Mouse (Mus musculus) heart, embryonic 14.5 days (tissue): ENCODE data around the gene Adnp. TPM values are rescaled to one million over a fixed set of nuclear protein-coding genes. Genes with fewer than 3 reads are reported as not detected.

Experiments used
- ATAC-seq: fragments of 200-750 bp; cut with Nextera tagmentation; 2 replicates; pipeline ENCODE4 v1.8.0; 2017; ENCODE audit warnings: low read depth, moderate TSS enrichment; ENCODE audit not compliant: insufficient number of reproducible peaks, insufficient read depth, low FRiP score
- H3K27ac ChIP-seq, 2 experiments: fragments of 200-500 bp in 1 of 2; fragments of 300-500 bp in 1 of 2; sonication (generic) in 1 of 2; replicated peaks in 1 of 2; 2 replicates each; pipeline ENCODE4 v1.5.1; 2012 to 2014; ENCODE audit warnings: low read depth in 2 of 2, low read length in 2 of 2, control low read depth in 1 of 2, mild to moderate bottlenecking in 1 of 2, mixed read lengths in 1 of 2; ENCODE audit not compliant: control insufficient read depth in 1 of 2, insufficient read depth in 1 of 2
- H3K27me3 ChIP-seq: fragments of 300-500 bp; sonication (generic); 2 replicates; pipeline ENCODE4 v1.6.1; 2014; ENCODE audit warnings: mild to moderate bottlenecking, low read length, control low read depth; ENCODE audit not compliant: control insufficient read depth, insufficient read depth
- H3K36me3 ChIP-seq: fragments of 300-500 bp; sonication (generic); 2 replicates; pipeline ENCODE4 v1.6.1; 2014; ENCODE audit warnings: mild to moderate bottlenecking, control low read depth, low read length, mixed read lengths; ENCODE audit not compliant: control insufficient read depth, insufficient read depth
- H3K4me1 ChIP-seq, 2 experiments: fragments of 200-500 bp in 1 of 2; fragments of 300-500 bp in 1 of 2; sonication (generic) in 1 of 2; 2 replicates each; pipeline ENCODE4 v1.6.1; 2012 to 2014; ENCODE audit warnings: low read length in 2 of 2, control low read depth in 1 of 2, mixed read lengths in 1 of 2; ENCODE audit not compliant: control insufficient read depth in 2 of 2, insufficient read depth in 2 of 2
- H3K4me2 ChIP-seq: fragments of 300-500 bp; sonication (generic); 2 replicates; pipeline ENCODE4 v1.6.1; 2014; ENCODE audit warnings: mild to moderate bottlenecking, low read length
- H3K4me3 ChIP-seq, 2 experiments: fragments of 200-500 bp in 1 of 2; fragments of 300-500 bp in 1 of 2; sonication (generic) in 1 of 2; 2 replicates each; pipeline ENCODE4 v1.5.1; 2012 to 2014; ENCODE audit warnings: low read length in 2 of 2, mild to moderate bottlenecking in 2 of 2, control low read depth in 1 of 2, low read depth in 1 of 2, moderate library complexity in 1 of 2; ENCODE audit not compliant: control insufficient read depth in 1 of 2, insufficient read depth in 1 of 2
- H3K9ac ChIP-seq: fragments of 300-500 bp; sonication (generic); 2 replicates; pipeline ENCODE4 v1.6.1; 2014; ENCODE audit warnings: mild to moderate bottlenecking, low read length
- H3K9me3 ChIP-seq: fragments of 300-500 bp; sonication (generic); 2 replicates; pipeline ENCODE4 v1.6.1; 2016; ENCODE audit warnings: low read length, control low read depth; ENCODE audit not compliant: control insufficient read depth
- WGBS: fragments of 180-500 bp; shearing (Covaris S2); extraction: QIAGEN DNeasy Blood & Tissue Kit; methylation state at CpG from one replicate; pipeline ENCODE4 v1.1.7; 2014; 5-methylcytosine and 5-hydroxymethylcytosine counted together
- polyA plus RNA-seq: library from polyadenylated mRNA; unstranded; fragments of >200 nt; fragmentation: Nextera tagmentation; extraction: Ambion mirVana; gene quantifications from 2 replicates; pipeline ENCODE4 v1.2.1, GENCODE M21; 2014

Gene Adnp
- 8.7 and 11.0 TPM in 2 replicates for polyA plus RNA-seq

DNA sequence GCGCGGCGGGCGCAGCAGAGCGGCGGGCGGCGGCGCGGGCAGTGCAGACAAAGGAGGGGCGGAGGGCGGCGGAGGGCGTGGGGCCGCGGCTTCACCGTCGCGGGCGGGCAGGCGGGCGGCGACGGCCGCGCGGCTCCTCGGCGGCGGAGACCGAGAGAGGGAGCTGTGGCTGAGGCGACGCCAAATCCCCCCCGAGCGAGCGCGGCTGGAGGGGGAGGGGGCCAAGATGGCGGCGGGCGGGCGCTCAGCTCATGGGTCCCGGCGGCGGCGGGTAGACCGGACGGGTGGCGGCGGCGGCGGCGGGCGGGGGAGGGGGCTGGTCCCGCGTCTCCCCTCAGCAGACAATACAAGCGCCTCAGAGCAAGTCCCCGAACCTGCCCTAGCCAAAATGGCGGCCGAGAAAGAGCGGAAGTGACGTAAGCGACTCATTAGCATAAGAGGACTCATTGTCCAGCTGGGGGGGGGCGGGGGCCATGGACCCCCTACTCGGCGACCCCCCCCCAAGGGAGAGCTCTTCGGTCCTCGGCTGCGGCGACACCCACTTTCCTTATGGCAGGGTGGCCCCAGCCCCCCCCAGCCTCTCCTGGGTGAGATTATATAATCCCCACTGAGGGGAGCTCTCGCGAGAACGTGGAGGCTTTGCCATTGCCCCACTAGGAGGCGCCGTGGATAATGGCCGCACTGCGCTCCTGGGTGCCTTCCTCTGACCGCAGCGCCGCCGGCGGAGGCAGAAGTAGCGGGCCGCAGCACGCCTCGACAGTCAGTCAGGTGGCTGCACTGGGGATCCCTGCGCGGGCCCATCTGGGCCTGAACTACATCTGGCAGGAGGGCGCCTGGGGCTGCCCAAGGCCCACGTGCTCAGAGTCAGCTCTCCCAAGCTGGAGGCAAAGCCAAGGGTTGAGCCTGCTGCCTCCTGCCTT, at the start of gene Adnp:
Gene Adnp, minus strand, starts transcription at position 388 of the 920 bp plus-strand sequence.
- Histone ChIP-seq H3K9me3 (no peaks in the 10 kb centered on the region), H3K27me3 (no peaks in the 10 kb centered on the region), H3K4me2 (peak within 1 kb of the TSS; percentile 84), H3K27ac (peak within 1 kb of the TSS; percentile 99), H3K9ac (peak within 1 kb of the TSS; percentile 100), H3K4me3 (peak within 1 kb of the TSS; percentile 96 to 98), H3K4me1 (peaks cover 8 to 17% of the 10 kb centered on the region in 2 experiments), H3K36me3 (peaks cover 59% of the 10 kb centered on the region)
- ATAC-seq, result peak; percentile 85
- WGBS, result 1% methylated on average over 74 of the region's 89 CpGs

DNA sequence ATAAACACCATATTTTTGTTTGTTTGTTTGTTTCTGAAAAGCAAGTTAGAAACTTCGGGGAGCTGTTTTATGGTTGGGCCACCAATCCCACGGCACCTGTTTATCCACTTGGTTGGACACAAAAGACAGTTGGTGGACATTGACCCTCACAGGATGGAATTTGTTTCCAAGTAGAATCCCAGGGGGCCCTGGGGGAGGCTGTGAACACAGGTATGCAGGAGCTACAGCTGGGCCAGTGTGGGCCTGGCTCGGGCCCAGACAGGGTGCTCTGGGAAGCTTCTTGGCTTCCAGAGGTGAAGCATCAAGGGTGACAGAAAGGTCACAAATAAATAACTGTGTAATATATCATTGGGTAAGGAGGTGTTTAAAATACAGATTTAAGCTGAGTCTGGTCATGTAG, 49.6 kb upstream of the Adnp start:
- H3K27me3 ChIP-seq, result peaks cover 63% of the 10 kb centered on the region
- no peaks in the 10 kb centered on the region for H3K9me3 ChIP-seq
- no peak overlapping the region for H3K4me2 ChIP-seq
- H3K4me3 ChIP-seq, result no peak overlapping the region
- H3K36me3 ChIP-seq, result no peaks in the 10 kb centered on the region
- no peaks in the 10 kb centered on the region; a peak in 1 of 4 replicates for H3K4me1 ChIP-seq
- no peak overlapping the region for H3K27ac ChIP-seq
- no peak overlapping the region for H3K9ac ChIP-seq
- ATAC-seq, result no peak
- WGBS, result 69% methylated on average over 3 of the region's 3 CpGs

- no peaks in the 10 kb centered on the region for H3K9me3 ChIP-seq
- no peak overlapping the region for H3K4me3 ChIP-seq
- peaks cover 55% of the 10 kb centered on the region for H3K27me3 ChIP-seq
- H3K27ac ChIP-seq, result no peak overlapping the region
- ATAC-seq, result no peak
- 19% methylated on average over 7 of the region's 7 CpGs for WGBS
- no peaks in the 10 kb centered on the region; a peak in 1 of 4 replicates for H3K4me1 ChIP-seq
- H3K36me3 ChIP-seq, result no peaks in the 10 kb centered on the region
- no peak overlapping the region for H3K9ac ChIP-seq
- H3K4me2 ChIP-seq, result no peak overlapping the region
These were observed 46.9 kb upstream of the Adnp start for GRCm38 (mm10) chr2:168253822-168254221.

- Histone ChIP-seq H3K27ac (no peak overlapping the region), H3K9ac (no peak overlapping the region), H3K4me1 (no peaks in the 10 kb centered on the region; a peak in 1 of 4 replicates), H3K27me3 (peaks cover 55% of the 10 kb centered on the region), H3K4me2 (no peak overlapping the region), H3K4me3 (no peak overlapping the region), H3K36me3 (no peaks in the 10 kb centered on the region), H3K9me3 (no peaks in the 10 kb centered on the region)
- ATAC-seq, result no peak; the same call in 1 of the 2 replicates
- 10% methylated on average over 16 of the region's 16 CpGs for WGBS
These were observed 45.9 kb upstream of the Adnp start for GRCm38 (mm10) chr2:168252639-168253292.

DNA sequence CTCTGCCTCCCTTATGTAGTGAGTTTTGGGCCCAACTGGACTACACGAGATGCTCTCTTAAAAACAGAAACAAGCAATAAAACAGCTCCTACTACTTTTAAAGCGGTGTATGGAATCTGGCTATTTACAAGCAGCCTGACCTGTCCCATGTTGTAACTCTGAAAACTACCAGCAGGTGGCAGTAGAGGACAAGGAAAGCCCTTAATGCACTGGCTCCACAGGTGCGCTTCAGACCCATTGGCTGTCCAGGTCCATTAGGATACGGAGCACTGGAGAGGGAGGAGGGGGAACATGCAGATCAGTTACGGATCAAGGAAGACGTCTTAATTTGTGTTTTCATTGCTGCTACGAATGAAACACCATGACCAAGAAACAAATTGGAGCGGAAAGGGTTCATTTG, 43.4 kb upstream of the Adnp start:
- no peaks in the 10 kb centered on the region; a peak in 1 of 4 replicates for H3K4me1 ChIP-seq
- H3K4me2 ChIP-seq, result no peak overlapping the region
- H3K9ac ChIP-seq, result no peak overlapping the region
- WGBS, result 22% methylated on average over 8 of the region's 8 CpGs
- no peaks in the 10 kb centered on the region for H3K36me3 ChIP-seq
- H3K4me3 ChIP-seq, result no peak overlapping the region
- no peaks in the 10 kb centered on the region for H3K9me3 ChIP-seq
- ATAC-seq, result no peak
- no peak overlapping the region for H3K27ac ChIP-seq
- peaks cover 54% of the 10 kb centered on the region for H3K27me3 ChIP-seq

- H3K9ac ChIP-seq, result no peak overlapping the region
- H3K4me3 ChIP-seq, result no peak overlapping the region
- H3K4me2 ChIP-seq, result no peak overlapping the region
- 23% methylated on average over 2 of the region's 2 CpGs for WGBS
- H3K27ac ChIP-seq, result no peak overlapping the region
- ATAC-seq, result no peak
- H3K4me1 ChIP-seq, result no peaks in the 10 kb centered on the region
- peaks cover 44% of the 10 kb centered on the region for H3K27me3 ChIP-seq
- H3K36me3 ChIP-seq, result no peaks in the 10 kb centered on the region
- H3K9me3 ChIP-seq, result no peaks in the 10 kb centered on the region
These were observed 41.9 kb upstream of the Adnp start for GRCm38 (mm10) chr2:168248856-168249245.

DNA sequence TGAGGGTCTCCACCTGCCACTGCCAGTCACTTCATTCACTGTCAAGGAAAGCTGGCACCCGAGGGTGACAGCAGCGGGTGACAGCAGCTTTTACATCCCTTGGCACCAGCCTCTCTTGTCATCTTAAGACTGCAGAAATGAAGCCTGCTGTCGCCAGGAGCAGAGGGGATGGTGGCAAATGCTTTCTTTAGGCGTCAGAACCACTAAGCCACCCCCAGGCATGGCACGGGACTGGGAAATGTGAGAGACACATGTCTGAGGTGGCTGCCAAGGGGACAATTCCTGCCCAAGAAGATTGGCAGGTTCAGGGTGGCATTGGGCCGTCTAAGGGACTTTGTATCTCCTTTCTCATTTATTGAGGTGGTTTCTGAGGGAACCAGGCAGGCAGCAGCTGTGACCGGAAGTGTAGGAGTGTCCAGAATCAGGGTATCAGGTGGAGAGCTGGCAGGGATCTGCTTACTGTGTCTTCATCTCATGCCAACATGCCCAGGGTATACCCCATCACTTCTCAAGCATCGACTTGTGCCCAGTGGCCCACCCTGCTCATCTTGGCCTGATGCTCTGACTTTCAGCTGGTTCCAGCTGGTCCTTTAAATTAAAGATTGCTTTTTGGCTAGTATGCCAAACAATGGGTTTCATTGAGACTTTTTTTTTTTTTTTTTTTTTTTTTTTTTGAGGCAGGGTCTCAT, 41.4 kb upstream of the Adnp start:
- 67% methylated on average over 8 of the region's 8 CpGs for WGBS
- no peak for ATAC-seq
- Histone ChIP-seq H3K4me3 (no peak overlapping the region), H3K9me3 (no peaks in the 10 kb centered on the region), H3K27ac (no peak overlapping the region), H3K4me2 (no peak overlapping the region), H3K9ac (no peak overlapping the region), H3K4me1 (no peaks in the 10 kb centered on the region), H3K36me3 (no peaks in the 10 kb centered on the region), H3K27me3 (peaks cover 39% of the 10 kb centered on the region)
